Mouse (Mus musculus): Measurements from ENCODE around the gene Acsf2.

DNA sequence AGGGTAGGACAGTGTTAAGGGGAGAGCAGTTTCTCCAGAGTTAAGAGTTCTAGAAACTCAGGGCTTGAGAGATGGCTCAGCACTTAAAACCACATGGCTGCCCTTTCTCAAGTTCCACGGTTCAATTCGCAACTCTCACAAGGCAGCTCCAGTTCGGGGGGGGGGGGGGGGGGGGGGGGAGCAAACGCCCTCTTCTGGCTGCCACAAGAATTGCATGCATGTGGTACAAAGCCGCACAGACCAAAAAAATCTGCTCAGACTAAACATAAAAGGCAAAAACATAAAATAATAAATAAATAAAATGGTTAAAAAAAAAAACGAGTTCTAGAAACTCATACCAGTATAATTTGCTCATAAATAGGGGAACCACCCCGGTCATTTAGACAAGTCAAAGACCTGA is 27.1 kb downstream of the Acsf2 start:
- no peak for TF ChIP-seq CTCF (IDR thresholded peaks at IDR 0.05; ENCODE audit: extremely low read depth, insufficient read depth, insufficient read length, insufficient replicate concordance)
- no peak for TF ChIP-seq POLR2A (IDR thresholded peaks at IDR 0.05; ENCODE audit: low read depth, low read length)
